Mouse (Mus musculus) olfactory bulb, adult 2 months (tissue): ENCODE measurements at regions not wholly inside any gene's neighbourhood (a gene's known extent, or its start where the extent isn't known, plus 50 kb on each side); places are given as distances from the start of the nearest gene placed in this dataset.

Experiments used
- CTCF ChIP-seq: fragments of 200-500 bp; IDR thresholded peaks from 2 replicates; pipeline ENCODE4 v1.5.1; 2012; ENCODE audit warnings: low read depth, mild to moderate bottlenecking, low read length, moderate library complexity; ENCODE audit not compliant: insufficient read depth
- POLR2A ChIP-seq: fragments of 200-500 bp; IDR thresholded peaks from 2 replicates; pipeline ENCODE4 v1.6.1; 2012; ENCODE audit warnings: mild to moderate bottlenecking, low read depth, low read length, moderate library complexity; ENCODE audit not compliant: insufficient read depth

- no peak for TF ChIP-seq POLR2A
- TF ChIP-seq CTCF, result no peak
Measured at GRCm38 (mm10) chr4:23148097-23148849, 660.1 kb upstream of the Pou3f2 start.
